Mouse (Mus musculus) lung, adult 2 months (tissue): ENCODE data around the gene Pomgnt2.

Experiments
- CTCF ChIP-seq: fragments of 200-500 bp; IDR thresholded peaks from 2 replicates; pipeline ENCODE4 v1.5.1; 2011; ENCODE audit warnings: mild to moderate bottlenecking, low read length, control low read depth; ENCODE audit not compliant: insufficient read depth
- POLR2A ChIP-seq: fragments of 200-500 bp; IDR thresholded peaks from 2 replicates; pipeline ENCODE4 v1.6.1; 2011; ENCODE audit warnings: low read depth, mild to moderate bottlenecking, control low read depth, low read length, borderline replicate concordance; ENCODE audit errors: extremely low read depth

DNA sequence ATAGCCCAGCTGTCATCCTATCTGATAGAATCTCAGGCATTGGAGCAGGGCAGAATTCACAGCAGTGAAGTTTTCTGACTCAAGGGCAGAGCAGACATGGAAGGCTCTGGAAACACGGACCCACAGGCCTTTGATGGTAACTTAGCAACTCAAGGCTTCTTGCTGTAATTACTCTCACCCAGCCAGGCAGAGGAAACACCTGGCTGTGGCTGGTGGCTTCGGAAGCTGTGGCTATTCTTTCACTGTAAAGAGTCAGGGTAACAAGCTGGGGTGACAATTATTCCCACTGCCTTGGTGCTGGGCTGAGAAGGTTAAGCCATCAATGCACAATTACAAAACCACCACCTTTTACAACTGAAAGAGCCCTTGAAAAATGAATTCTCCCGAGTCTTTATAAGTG lies 3.9 kb downstream of the Pomgnt2 start:
- no peak for TF ChIP-seq POLR2A
- no peak for TF ChIP-seq CTCF
